16 mouse cellular contexts compared by ENCODE assay signal in the genomic region with DNA sequence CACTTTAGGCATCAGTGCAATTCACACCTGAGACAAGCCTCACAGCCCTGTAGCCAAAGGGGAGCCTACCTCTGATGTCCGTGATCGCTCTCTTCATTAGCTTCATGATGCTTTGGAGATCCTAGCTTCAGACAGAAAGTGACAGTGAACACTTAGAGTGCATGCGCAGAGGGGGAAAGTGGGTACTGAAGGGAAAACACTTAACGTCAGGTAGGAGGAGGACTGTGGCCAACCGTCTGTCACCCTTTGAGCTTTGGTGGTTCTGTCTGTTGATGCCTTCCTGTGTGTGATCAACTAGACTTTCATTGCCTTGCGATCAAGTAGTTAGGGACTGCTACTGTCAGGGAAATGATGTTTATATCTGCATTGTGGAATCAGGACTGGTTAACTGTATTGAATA.
"Had no signal": no experiment of that assay in that cellular context is flagged by ENCODE, and none has a peak within 500 bp of the region (broad histone marks: within the 10 kb centered on the region; RNA-seq: fewer than 3 reads in every experiment).

No protein-coding gene starts in this region.

- H3K27me3 ChIP-seq: liver, embryonic 15.5 days; lung, embryonic 15.5 days; megakaryocyte, embryonic 14.5 days; midbrain, embryonic 15.5 days; neural tube, embryonic 13.5 days had no signal

- H3K9ac ChIP-seq: liver, embryonic 15.5 days; lung, embryonic 15.5 days; midbrain, embryonic 15.5 days; neural tube, embryonic 13.5 days had no signal

- DNase-seq: kidney, adult 2 months; kidney, postnatal 25 days; layer of hippocampus, adult 9-11 months; lung, adult 18-20 months; lung, postnatal 10 days; lung, postnatal 36 days; thymus, adult 2 months had no signal

- H3K4me1 ChIP-seq: liver, embryonic 15.5 days; lung, embryonic 15.5 days; megakaryocyte, embryonic 14.5 days; midbrain, embryonic 10.5 days; midbrain, embryonic 15.5 days; neural tube, embryonic 13.5 days had no signal

- H3K9me3 ChIP-seq: liver, embryonic 15.5 days; lung, embryonic 15.5 days; megakaryocyte, embryonic 14.5 days; midbrain, embryonic 10.5 days; midbrain, embryonic 15.5 days; neural tube, embryonic 13.5 days had no signal

- H3K4me3 ChIP-seq: layer of hippocampus, adult 2 months; liver, embryonic 15.5 days; lung, embryonic 15.5 days; megakaryocyte, embryonic 14.5 days; midbrain, embryonic 10.5 days; midbrain, embryonic 15.5 days; neural tube, embryonic 13.5 days had no signal

- H3K4me2 ChIP-seq: liver, embryonic 15.5 days; lung, embryonic 15.5 days; midbrain, embryonic 15.5 days; neural tube, embryonic 13.5 days had no signal

- H3K27ac ChIP-seq: kidney, postnatal 0 days; layer of hippocampus, adult 2 months; liver, embryonic 15.5 days; lung, embryonic 15.5 days; midbrain, embryonic 10.5 days; midbrain, embryonic 15.5 days; neural tube, embryonic 13.5 days had no signal

- H3K36me3 ChIP-seq: liver, embryonic 15.5 days; lung, embryonic 15.5 days; midbrain, embryonic 15.5 days; neural tube, embryonic 13.5 days had no signal

- ATAC-seq: intestine, postnatal 0 days; midbrain, embryonic 15.5 days had no signal
